Mouse (Mus musculus) intestine, embryonic 14.5 days (tissue): Measurements from ENCODE around the gene Ces3b. TPM values are rescaled to one million over a fixed set of nuclear protein-coding genes. Genes with fewer than 3 reads are reported as not detected.
"Not testable (repeated sequence)": the region's sequence is repeated elsewhere in the genome, so short reads cannot be mapped to it uniquely, and the experiment has no call there.

ENCODE experiments used
- ATAC-seq: fragments of 200-750 bp; cut with Nextera tagmentation; replicated peaks from 2 replicates; pipeline ENCODE4 v1.8.0; 2017; ENCODE audit warnings: low read depth, moderate number of reproducible peaks, moderate TSS enrichment, moderate library complexity; ENCODE audit not compliant: low FRiP score, low TSS enrichment
- DNase-seq: peaks from one replicate; pipeline ENCODE4 v3.0.0-alpha.2; 2018; ENCODE audit warnings: low spot score
- H3K27ac ChIP-seq: fragments of 300-500 bp; sonication (generic); 2 replicates; pipeline ENCODE4 v1.5.1; 2014; ENCODE audit warnings: low read depth, mild to moderate bottlenecking, control low read depth
- H3K27me3 ChIP-seq: fragments of 300-500 bp; sonication (generic); replicated peaks from 2 replicates; pipeline ENCODE4 v1.6.1; 2014; ENCODE audit warnings: low read length, control low read depth; ENCODE audit not compliant: control insufficient read depth, insufficient read depth
- H3K36me3 ChIP-seq: fragments of 300-500 bp; sonication (generic); 2 replicates; pipeline ENCODE4 v1.6.1; 2014; ENCODE audit warnings: low read length, control low read depth; ENCODE audit not compliant: control insufficient read depth, insufficient read depth
- H3K4me1 ChIP-seq: fragments of 300-500 bp; sonication (generic); replicated peaks from 2 replicates; pipeline ENCODE4 v1.6.1; 2014; ENCODE audit warnings: low read length, control low read depth, mixed read lengths; ENCODE audit not compliant: control insufficient read depth, insufficient read depth
- H3K4me2 ChIP-seq: fragments of 300-500 bp; sonication (generic); 2 replicates; pipeline ENCODE4 v1.6.1; 2014; ENCODE audit warnings: low read length
- H3K4me3 ChIP-seq: fragments of 300-500 bp; sonication (generic); 2 replicates; pipeline ENCODE4 v1.5.1; 2014; ENCODE audit warnings: low read depth, low read length, control low read depth, mixed read lengths
- H3K9ac ChIP-seq: fragments of 300-500 bp; sonication (generic); 2 replicates; pipeline ENCODE4 v1.6.1; 2014; ENCODE audit warnings: mild to moderate bottlenecking, low read length
- H3K9me3 ChIP-seq: fragments of 300-500 bp; sonication (generic); 2 replicates; pipeline ENCODE4 v1.6.1; 2016; ENCODE audit warnings: low read length, control low read depth; ENCODE audit not compliant: control insufficient read depth
- WGBS: fragments of 180-500 bp; shearing (Covaris S2); extraction: QIAGEN DNeasy Blood & Tissue Kit; methylation state at CpG from one replicate; pipeline ENCODE4 v1.1.7; 2014; 5-methylcytosine and 5-hydroxymethylcytosine counted together
- polyA plus RNA-seq: library from polyadenylated mRNA; unstranded; fragments of >200 nt; fragmentation: Nextera tagmentation; extraction: Ambion mirVana; gene quantifications from 2 replicates; pipeline ENCODE4 v1.2.1, GENCODE M21; 2014

Ces3b gene
- polyA plus RNA-seq, 1 experiment from 2014 or later: not detected

DNA sequence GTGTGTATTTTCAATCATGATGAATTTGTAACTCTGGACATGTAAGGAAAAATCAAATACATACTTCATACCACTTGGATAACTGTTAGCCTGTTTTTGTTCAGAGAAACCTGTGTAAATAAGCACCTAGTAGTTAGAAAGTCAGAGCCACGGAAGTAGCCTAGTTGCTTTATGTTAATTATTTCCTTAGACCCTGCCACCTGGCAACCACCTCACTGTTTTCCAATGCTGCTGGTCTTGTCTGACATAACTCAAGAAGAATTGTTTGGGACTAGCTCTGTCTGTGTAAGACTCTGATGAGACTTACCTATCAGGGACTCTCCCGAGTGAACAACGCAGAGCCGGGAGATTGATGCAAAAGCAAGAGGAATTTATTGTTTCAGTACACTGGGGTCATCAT is 7.0 kb upstream of the Ces3b start:
- no peak for ATAC-seq
- Histone ChIP-seq H3K9me3 (no peaks in the 10 kb centered on the region), H3K27me3 (no peaks in the 10 kb centered on the region), H3K36me3 (no peaks in the 10 kb centered on the region), H3K4me2 (no peak overlapping the region), H3K4me3 (no peak overlapping the region), H3K9ac (no peak overlapping the region), H3K4me1 (no peaks in the 10 kb centered on the region), H3K27ac (no peak overlapping the region)
- DNase-seq: no peak
- 90% methylated on average over 4 of the region's 4 CpGs for WGBS

DNA sequence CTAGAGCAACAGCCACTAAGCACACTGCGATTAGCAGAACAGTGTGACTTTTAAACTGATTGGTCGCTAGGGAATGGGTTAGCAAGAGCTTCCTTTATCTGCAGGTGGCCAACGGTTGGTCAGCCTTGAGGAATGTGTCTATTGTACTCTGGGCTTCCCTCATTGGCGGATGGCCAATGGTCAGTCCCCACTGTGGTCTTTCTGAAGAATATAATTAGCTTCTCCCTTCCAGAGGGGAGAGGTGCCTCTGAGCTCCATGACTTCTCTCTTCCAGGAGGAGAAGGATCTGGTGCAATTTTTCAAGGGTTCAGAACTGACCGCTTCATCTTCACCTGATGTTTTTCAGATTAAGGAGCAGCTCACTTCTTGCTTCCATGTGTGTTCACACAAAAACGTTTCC is 6.5 kb upstream of the Ces3b start:
- Histone ChIP-seq H3K9me3 (no peaks in the 10 kb centered on the region), H3K4me1 (no peaks in the 10 kb centered on the region), H3K4me2 (no peak overlapping the region), H3K4me3 (no peak overlapping the region), H3K9ac (no peak overlapping the region), H3K27ac (no peak overlapping the region), H3K27me3 (no peaks in the 10 kb centered on the region), H3K36me3 (no peaks in the 10 kb centered on the region)
- DNase-seq (no peak), ATAC-seq (no peak)
- WGBS: 74% methylated on average over 6 of the region's 6 CpGs

DNA sequence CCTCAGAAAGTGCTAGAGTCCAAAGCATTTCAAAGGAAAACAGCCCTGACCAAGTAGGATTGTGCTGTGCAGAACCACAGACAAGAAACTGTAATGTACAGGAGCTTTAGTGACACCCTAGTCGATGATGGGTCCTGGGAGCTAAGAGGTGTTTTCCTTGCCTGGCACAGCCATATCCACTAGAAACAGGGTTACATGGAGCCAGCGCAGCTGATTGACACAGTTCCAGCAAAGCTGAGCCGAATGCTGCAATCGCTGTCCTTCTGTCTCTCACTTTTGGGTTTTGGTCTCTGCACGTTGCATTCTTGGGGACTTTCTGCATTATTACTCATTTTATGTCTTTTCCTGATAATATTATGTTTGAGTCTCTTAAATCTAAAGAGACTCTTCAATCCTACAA is 5.0 kb upstream of the Ces3b start:
- Histone ChIP-seq H3K36me3 (no peaks in the 10 kb centered on the region), H3K9ac (no peak overlapping the region), H3K4me1 (no peaks in the 10 kb centered on the region), H3K4me2 (no peak overlapping the region), H3K9me3 (no peaks in the 10 kb centered on the region), H3K27me3 (no peaks in the 10 kb centered on the region), H3K27ac (no peak overlapping the region), H3K4me3 (no peak overlapping the region)
- WGBS: 79% methylated on average over 5 of the region's 5 CpGs
- ATAC-seq (no peak), DNase-seq (no peak)

DNA sequence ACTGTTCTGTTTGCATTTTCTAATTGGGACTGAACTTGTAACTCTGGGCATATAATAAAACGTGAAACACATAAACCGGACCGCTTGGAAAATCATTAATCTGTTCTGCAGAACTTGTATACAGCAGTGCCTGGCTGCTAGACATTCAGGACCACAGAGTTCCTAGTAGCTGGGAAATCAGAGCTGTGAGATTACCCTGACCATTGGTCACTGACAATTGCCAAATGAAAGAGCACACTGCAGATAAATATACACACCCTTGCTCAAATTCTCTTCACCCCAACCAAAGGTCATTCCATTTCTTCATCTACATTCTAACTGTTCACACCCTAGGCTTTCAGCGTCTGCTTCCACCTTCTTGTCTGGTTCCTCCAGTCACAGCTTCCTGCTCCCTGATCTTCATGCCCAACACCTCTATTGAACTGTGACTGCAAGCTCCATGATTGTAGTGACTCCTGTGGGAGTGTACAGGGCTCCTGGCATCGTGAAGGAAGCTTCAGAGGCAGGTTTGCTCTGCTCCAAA is 2.7 kb upstream of the Ces3b start:
- no peak overlapping the region for H3K9ac ChIP-seq
- H3K4me2 ChIP-seq: no peak overlapping the region
- no peaks in the 10 kb centered on the region for H3K27me3 ChIP-seq
- no peaks in the 10 kb centered on the region for H3K4me1 ChIP-seq
- WGBS: 56% methylated on average over 5 of the region's 5 CpGs
- no peak overlapping the region for H3K4me3 ChIP-seq
- no peak overlapping the region for H3K27ac ChIP-seq
- H3K9me3 ChIP-seq: no peaks in the 10 kb centered on the region
- DNase-seq: no peak
- ATAC-seq: no peak
- no peaks in the 10 kb centered on the region for H3K36me3 ChIP-seq

DNA sequence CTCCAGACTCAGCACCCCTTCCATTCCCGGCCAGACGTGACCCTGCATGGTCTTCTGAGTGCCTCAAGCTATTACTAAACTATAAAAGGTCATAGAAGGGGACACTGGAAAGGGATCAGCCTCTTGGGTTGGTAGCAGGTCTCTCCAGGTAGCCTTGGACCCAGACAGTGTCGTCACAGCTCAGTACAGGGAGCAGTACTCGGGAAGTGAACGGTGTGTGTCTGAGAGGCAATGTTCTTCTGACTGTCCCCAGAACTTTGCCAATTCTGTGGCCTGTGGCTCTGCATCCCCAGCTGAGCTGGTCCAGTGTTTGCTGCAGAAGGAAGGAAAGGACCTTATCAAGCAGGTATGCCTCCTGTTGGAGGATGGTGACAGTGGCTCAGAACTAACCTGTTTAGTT is 4.6 kb downstream of the Ces3b start:
- not testable (repeated sequence) for H3K27me3 ChIP-seq, H3K4me1 ChIP-seq, DNase-seq, H3K9ac ChIP-seq, ATAC-seq, H3K4me3 ChIP-seq, H3K27ac ChIP-seq, H3K4me2 ChIP-seq, H3K36me3 ChIP-seq, H3K9me3 ChIP-seq
- 73% methylated on average over 4 of the region's 5 CpGs for WGBS

DNA sequence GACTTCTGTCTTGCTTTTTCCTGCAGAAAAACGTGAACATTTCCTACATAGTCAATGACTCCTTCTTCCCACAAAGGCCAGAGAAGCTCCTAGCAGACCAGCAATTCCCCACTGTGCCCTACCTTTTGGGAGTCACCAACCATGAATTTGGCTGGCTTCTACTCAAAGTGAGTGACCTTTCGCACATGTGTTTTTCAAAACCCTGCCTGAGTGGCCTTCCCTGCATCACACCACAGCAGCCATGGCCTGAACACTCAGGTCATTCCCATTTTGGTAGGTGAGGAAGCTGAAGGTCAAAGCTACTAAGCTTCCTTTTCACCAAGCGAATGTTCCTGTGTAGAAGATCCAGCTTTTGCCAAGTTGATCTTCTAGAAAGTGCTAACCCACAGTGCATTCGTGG is 5.0 kb downstream of the Ces3b start:
- DNase-seq (no peak), ATAC-seq (no peak)
- H3K9me3 ChIP-seq: no peaks in the 10 kb centered on the region
- H3K36me3 ChIP-seq: no peaks in the 10 kb centered on the region
- 67% methylated on average over 4 of the region's 4 CpGs for WGBS
- H3K9ac ChIP-seq: no peak overlapping the region
- H3K4me3 ChIP-seq: no peak overlapping the region
- H3K27me3 ChIP-seq: no peaks in the 10 kb centered on the region
- no peaks in the 10 kb centered on the region for H3K4me1 ChIP-seq
- H3K27ac ChIP-seq: no peak overlapping the region
- no peak overlapping the region for H3K4me2 ChIP-seq

DNA sequence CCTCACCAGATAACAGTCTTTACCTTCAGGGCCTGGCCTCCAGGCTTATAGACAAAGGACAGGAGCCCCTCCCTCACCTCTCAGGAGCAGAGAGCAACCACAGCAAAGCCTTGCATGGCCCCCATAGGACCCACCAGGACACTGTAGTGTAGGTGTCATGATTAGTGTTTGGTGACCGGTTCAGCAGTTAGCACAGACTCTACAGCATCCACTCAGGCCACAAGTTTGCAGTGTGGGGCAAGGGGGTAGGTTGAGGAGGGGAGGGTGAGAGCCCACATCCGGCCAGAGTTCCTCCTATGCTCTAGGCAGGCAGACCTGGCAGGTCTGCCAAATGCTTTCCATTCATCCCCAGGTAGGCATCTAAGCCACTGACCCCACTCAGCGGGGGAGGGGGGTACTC is 10.4 kb downstream of the Ces3b start:
- H3K9me3 ChIP-seq: no peaks in the 10 kb centered on the region
- no peak overlapping the region for H3K4me2 ChIP-seq
- ATAC-seq (no peak), DNase-seq (no peak)
- no peak overlapping the region for H3K9ac ChIP-seq
- no peak overlapping the region for H3K4me3 ChIP-seq
- no peak overlapping the region for H3K27ac ChIP-seq
- WGBS: 86% methylated on average over 3 of the region's 3 CpGs
- H3K36me3 ChIP-seq: no peaks in the 10 kb centered on the region
- no peaks in the 10 kb centered on the region for H3K27me3 ChIP-seq
- H3K4me1 ChIP-seq: no peaks in the 10 kb centered on the region

DNA sequence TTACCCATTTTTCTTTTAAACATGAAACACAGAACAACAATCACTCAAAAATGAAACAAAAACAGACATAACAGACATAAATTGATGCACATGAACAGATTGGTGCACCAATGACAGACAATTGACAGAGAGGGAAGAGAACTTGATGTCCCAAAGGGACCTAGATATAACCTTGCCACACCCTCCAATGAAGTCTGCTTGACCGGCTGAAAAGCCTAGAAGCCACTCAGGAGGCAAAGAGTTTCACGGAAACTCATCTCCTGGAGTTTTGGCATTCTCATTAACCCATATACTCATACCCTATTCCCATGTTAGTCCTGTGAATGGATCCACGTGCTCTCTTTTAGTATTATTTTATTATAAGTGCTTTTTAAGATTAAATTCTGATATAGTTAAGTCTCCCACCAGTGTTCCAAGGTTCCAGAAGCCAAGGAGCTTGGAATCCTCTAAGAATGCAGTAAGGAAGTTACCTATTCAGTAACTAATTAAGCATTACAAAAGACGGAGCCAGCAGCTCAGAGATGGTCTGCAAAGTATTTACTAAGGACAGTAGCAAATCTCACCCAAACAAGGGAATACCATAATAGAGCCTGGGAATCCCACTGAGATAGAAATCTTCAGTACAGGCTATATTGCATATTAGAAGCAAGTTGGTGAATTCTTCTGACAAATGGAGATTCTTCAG is 18.7 kb downstream of the Ces3b start:
- H3K9me3 ChIP-seq, H3K27ac ChIP-seq, H3K4me2 ChIP-seq, ATAC-seq, H3K36me3 ChIP-seq, DNase-seq, H3K9ac ChIP-seq, H3K4me3 ChIP-seq, H3K4me1 ChIP-seq, H3K27me3 ChIP-seq: not testable (repeated sequence)
- 84% methylated on average over 4 of the region's 4 CpGs for WGBS

DNA sequence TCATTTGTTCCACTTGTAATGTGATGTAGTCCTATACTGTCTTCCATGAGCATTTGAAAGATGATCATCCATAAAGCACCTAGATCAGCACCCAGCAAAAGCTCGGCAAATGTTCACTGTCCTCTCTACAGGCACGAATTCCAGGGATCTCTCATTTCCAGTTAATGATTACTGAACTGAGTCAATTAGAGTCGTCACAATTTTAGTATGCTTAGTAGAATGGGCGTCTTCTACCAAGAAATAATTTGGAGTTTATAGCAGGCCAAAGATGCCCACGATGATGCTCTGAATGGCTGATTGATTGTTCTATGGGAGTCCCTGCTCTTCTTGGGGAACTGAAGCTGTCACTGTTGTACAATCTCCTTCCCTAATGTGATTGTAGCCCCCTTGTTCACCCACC is 20.1 kb downstream of the Ces3b start:
- H3K27ac ChIP-seq, ATAC-seq, H3K4me2 ChIP-seq, H3K9me3 ChIP-seq, H3K4me1 ChIP-seq, H3K9ac ChIP-seq, H3K27me3 ChIP-seq, DNase-seq, H3K36me3 ChIP-seq, H3K4me3 ChIP-seq: not testable (repeated sequence)
- 73% methylated on average over 5 of the region's 5 CpGs for WGBS
